Mouse (Mus musculus): ENCODE results near the gene Psmb11.

- TF ChIP-seq CTCF (IDR thresholded peaks at IDR 0.05; ENCODE audit: insufficient read depth, low read length) (no peak), POLR2A (IDR thresholded peaks at IDR 0.05; ENCODE audit: borderline replicate concordance, extremely low read depth, low read depth, low read length) (no peak)
These were observed 4.9 kb upstream of the Psmb11 start for GRCm38 (mm10) chr14:54616226-54616825.
